Mouse (Mus musculus) lung, adult 2 months (tissue): ENCODE data around the gene Wbp1l. TPM values are rescaled to one million over a fixed set of nuclear protein-coding genes. Genes with fewer than 3 reads are reported as not detected.

Experiments used
- DNase-seq: peaks from one replicate; pipeline ENCODE4 v3.0.0; 2022
- H3K4me1 ChIP-seq: fragments of 200-500 bp; 2 replicates; pipeline ENCODE4 v1.6.1; 2011; ENCODE audit warnings: low read length; ENCODE audit not compliant: control insufficient read depth, insufficient read depth
- H3K4me3 ChIP-seq: fragments of 200-500 bp; replicated peaks from 2 replicates; pipeline ENCODE3; 2011; ENCODE audit warnings: low read depth, mild to moderate bottlenecking, control low read depth, low read length; ENCODE audit errors: extremely low read depth
- CTCF ChIP-seq: fragments of 200-500 bp; IDR thresholded peaks from 2 replicates; pipeline ENCODE4 v1.5.1; 2011; ENCODE audit warnings: mild to moderate bottlenecking, low read length, control low read depth; ENCODE audit not compliant: insufficient read depth
- POLR2A ChIP-seq: fragments of 200-500 bp; IDR thresholded peaks from 2 replicates; pipeline ENCODE4 v1.6.1; 2011; ENCODE audit warnings: low read depth, mild to moderate bottlenecking, control low read depth, low read length, borderline replicate concordance; ENCODE audit errors: extremely low read depth
- WGBS: fragments of 180-500 bp; shearing (Covaris S2); methylation state at CpG from one replicate; pipeline ENCODE4 v1.1.7; 2018; 5-methylcytosine and 5-hydroxymethylcytosine counted together
- polyA plus RNA-seq: library from polyadenylated mRNA; depleted of rRNA; stranded (reverse); fragments of >200 nt; gene quantifications from 2 replicates; pipeline ENCODE4 v1.2.3, GENCODE M21; 2012

The Wbp1l gene
- polyA plus RNA-seq, 1 experiment = 54.3 TPM

DNA sequence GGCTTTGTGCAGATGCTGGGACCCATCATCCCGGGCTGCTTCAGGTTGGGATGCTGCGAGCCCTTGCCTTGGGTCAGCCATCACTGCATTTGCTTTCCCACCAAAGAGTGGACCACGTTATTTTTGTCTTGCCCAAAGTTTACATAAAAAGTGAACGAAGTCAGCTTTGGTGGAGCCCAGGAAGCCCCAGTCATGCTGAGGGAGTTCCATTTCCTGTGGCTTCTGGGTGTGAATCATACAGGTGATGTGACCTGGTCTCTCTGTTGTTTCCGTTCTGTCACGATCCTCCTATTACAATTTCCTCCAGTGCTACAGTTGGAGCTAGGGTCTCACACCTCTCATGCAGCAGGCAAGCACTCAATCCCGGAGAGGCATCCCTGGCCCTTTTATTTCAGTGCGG, 18.5 kb downstream of the Wbp1l start:
- DNase-seq = no peak
- no peak for TF ChIP-seq POLR2A
- TF ChIP-seq CTCF = no peak
- 72% methylated on average over 8 of the region's 8 CpGs for WGBS
- H3K4me1 ChIP-seq = peaks cover 25% of the 10 kb centered on the region
- H3K4me3 ChIP-seq = no peak overlapping the region

DNA sequence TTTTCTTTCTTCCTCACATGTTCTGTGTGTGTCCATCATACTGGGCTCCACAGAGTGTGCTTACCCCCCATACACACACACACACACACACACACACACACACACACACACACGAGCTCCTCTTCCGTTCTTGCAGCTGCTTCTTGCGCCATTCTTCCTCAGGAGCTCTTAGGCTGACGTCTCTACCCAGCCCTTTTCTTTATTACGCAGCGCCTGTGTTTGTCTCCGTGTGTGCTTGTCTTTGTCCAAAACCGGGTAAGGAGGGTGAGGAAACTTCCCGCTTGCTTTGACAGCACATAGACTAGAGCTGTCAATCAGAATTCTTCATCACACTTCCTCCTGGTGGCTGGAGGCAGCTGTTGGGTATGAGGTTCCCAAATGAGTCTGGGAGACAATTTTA, 19.4 kb downstream of the Wbp1l start:
- 32% methylated on average over 9 of the region's 9 CpGs for WGBS
- TF ChIP-seq CTCF = no peak
- no peak for TF ChIP-seq POLR2A
- peaks cover 29% of the 10 kb centered on the region for H3K4me1 ChIP-seq
- DNase-seq = no peak
- no peak overlapping the region for H3K4me3 ChIP-seq

DNA sequence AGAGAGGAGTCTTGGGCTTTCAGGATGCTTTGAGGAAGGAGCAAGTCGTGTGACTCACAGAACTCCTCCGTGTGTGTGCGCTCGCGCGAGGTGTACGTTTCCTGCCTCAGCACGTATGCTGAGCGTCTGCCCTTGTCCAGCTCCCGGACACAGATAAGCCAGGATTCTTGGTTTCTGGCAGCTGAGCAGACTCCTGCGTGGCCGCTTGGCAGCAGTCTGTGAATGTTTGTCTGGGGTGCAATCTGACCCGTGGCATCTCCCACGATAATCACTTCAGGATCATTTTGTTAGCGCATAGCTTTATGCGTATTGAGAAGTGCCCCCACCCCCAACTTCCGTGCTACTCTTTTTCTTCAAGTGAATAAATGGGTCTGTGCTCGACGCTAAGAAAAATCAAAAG, 20.1 kb downstream of the Wbp1l start:
- WGBS = 39% methylated on average over 19 of the region's 19 CpGs
- Histone ChIP-seq H3K4me1 (peaks cover 34% of the 10 kb centered on the region), H3K4me3 (no peak overlapping the region)
- no peak for DNase-seq
- no peak for TF ChIP-seq CTCF
- TF ChIP-seq POLR2A = no peak

DNA sequence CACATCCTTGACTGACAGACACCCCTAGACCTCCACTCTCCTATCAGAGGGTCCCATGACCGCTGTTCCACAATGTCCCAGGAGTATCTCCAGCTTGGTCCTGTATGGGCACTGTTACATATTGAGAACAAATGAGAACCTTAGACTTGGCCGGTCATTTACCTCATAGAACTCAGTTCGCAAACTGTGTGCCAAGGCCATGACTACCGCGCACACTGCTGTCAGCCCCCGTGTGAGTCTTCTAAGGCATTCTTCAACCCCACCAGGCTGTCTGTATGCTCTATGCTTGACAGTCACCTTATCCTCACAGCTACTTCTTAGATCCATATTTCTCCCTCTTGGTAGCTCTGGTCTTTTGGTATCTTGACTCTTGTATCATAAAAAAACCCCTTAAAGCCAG, 20.6 kb downstream of the Wbp1l start:
- H3K4me3 ChIP-seq = no peak overlapping the region

DNA sequence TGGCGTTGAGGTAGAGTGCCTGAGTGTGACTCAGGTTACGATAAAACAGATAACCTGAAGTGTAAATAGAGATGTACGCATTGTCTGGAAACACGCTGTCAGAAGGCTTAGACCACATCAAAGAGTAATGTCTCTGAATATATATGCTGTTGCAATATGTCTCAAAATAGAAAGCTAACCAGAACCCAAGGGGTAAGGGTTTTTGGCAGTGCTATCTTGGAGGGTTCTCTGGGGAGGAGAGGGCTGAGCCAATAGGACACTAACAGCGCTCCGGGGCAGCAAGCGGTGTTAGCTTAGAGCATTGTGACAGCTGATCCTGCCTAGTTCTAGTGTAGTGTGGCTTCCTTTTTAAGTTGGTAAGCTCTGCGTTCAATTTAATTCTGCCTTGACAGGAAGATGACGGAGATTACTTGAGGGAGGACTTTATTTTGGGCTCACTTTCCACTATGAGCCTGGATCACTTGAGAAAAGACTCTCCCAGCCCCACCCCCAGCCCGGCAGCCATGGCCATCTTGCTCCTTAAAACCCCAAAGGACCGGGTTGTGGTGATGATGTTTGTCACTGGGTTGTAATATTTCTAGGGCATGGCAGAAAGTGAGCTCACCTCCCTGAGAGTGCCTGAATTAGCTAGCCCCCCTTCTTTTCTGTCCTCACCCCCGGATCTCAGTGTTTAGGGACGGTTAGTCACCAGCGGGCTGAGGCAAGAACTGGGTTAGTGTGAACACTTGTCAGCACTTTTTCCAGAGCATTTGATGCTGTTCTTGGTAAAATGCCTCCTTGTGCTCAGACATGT, 21.3 kb downstream of the Wbp1l start:
- H3K4me1 ChIP-seq = peaks cover 43% of the 10 kb centered on the region
- WGBS = 60% methylated on average over 14 of the region's 14 CpGs
- no peak for DNase-seq
- H3K4me3 ChIP-seq = no peak overlapping the region
- no peak for TF ChIP-seq POLR2A
- no peak for TF ChIP-seq CTCF

More for the DNA sequence above, 20.6 kb downstream of the Wbp1l start:
- peaks cover 37% of the 10 kb centered on the region for H3K4me1 ChIP-seq
- no peak for DNase-seq
- no peak for TF ChIP-seq CTCF
- no peak for TF ChIP-seq POLR2A
- 89% methylated on average over 6 of the region's 6 CpGs for WGBS

DNA sequence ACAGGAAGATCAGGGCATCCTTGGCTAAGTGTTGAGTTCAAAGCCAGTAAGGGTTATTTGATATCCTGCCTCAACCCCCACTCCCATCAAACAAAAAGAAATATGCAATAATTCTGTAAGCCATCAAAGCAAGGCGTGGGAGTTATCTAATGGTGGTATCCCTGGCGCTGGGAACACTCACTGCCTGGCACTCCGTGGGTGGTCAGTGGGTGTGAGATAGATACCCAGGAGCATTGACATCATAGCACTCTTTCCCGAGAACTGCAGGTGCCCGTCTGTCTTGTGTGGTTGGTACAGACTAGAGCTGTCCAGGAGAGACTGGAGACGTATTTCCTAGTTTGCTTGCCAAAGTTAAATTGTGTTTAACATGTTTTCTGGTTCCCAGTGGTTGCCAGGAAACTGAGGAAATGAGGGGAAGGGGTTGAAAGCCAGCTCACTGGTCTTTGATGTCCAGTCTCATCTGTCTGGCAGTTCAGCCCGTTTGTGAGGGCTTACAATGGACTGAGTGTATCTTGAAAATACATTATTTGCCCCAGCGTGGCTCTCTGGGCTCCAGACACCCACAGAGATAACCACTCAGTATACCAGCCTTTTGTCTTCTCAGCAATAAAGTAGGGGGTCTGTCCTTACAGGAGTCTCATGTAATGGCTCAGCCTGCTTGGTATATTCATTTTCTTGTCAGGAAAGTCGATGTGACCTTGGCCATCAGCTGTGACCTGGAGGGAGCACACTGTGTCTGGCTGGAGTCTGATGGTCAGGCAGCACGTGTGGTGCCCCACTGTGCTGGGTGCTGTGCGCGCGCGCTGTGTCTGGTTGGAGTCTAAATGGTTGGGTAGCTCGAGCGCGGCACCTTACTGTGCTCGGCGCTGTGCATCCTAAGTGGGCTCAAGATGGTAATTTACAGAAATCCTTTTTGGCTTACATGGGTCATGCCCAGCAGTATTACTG, 22.6 kb downstream of the Wbp1l start:
- no peak overlapping the region for H3K4me3 ChIP-seq
- H3K4me1 ChIP-seq = peaks cover 41% of the 10 kb centered on the region
- TF ChIP-seq CTCF (no peak), POLR2A (no peak)
- no peak for DNase-seq
- 67% methylated on average over 19 of the region's 19 CpGs for WGBS

DNA sequence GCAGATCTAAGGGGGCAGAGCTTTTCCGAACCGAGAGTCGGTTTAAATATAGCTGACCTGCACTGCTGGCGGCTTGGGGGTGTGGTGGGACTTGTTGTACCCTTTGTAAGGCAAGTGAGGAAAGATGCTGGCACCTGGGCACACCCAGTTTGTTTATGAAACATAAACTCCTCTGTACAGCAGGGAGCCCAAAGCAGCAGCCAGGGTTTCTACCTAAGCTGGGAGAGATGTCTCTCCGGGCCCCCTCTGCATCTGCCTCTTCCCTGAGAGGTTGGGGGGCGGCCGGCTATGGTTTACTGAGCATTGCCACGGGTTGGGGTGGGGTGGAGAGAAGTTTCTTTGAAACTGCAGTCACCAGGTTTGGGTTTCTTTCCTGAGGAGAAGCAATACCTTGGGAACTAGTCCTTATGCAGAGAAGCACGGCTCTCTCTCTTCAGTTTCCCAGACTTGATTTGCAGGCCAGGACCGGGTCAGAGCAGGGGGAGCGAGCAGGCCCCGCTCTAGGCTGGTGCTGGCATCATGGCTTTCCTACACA, 23.8 kb downstream of the Wbp1l start:
- TF ChIP-seq POLR2A (no peak), CTCF (no peak)
- no peak for DNase-seq
- H3K4me3 ChIP-seq = no peak overlapping the region
- H3K4me1 ChIP-seq = peaks cover 41% of the 10 kb centered on the region
- 29% methylated on average over 12 of the region's 12 CpGs for WGBS

DNA sequence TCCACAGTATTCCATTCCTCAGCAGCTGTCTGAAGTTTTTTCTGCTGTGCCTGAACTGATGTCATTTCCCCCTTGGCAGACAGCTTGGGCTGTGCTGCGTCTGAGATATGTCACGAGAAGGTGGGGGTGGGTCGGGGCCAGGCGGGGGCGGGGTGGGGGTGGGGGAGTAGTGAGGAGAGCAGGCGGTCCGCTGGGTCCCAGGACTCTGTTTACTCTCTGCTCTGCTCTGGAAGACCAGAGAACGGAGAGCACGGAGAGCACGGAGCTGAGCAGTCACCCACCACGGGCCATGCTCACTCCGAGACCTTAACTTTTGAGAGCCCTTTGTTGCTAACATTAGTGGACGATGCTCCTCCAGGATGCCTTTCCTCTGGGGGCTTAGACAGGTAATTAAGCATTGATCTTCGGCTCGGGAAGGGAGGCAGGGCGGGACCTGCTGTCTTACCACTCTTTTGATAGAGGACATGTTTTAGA, 24.3 kb downstream of the Wbp1l start:
- 14% methylated on average over 16 of the region's 16 CpGs for WGBS
- Histone ChIP-seq H3K4me1 (peaks cover 41% of the 10 kb centered on the region), H3K4me3 (peak overlapping the region; percentile 57)
- TF ChIP-seq CTCF = no peak
- TF ChIP-seq POLR2A = peak; percentile 59; the same call in 1 of the 2 replicates
- peak; percentile 52 for DNase-seq
